Comparison of ENCODE assay signal across 10 mouse cellular contexts in genomic region chr13:52679906-52680305, GRCm38 (mm10).
DNase-seq lines count a peak whose midpoint lies in the region; ATAC-seq lines count a peak whose summit lies in the region.
"Had no signal": no experiment of that assay in that cellular context is flagged by ENCODE, and none has a peak within 500 bp of the region (broad histone marks: within the 10 kb centered on the region; RNA-seq: fewer than 3 reads in every experiment).

No protein-coding gene starts in this region.

- WGBS in forebrain, embryonic 11.5 days, result 52% methylated on average over 5 of the region's 5 CpGs
- WGBS in forebrain, embryonic 12.5 days, result 49% methylated on average over 5 of the region's 5 CpGs
- 69% methylated on average over 5 of the region's 5 CpGs for WGBS in liver, embryonic 11.5 days

- H3K27me3 ChIP-seq in forebrain, embryonic 11.5 days (ENCODE audit: control insufficient read depth, insufficient read depth, low read length), result no peaks in the 10 kb centered on the region
- peaks cover 10% of the 10 kb centered on the region; the same call in 1 of the 2 replicates for H3K27me3 ChIP-seq in forebrain, embryonic 12.5 days
- H3K27me3 ChIP-seq in liver, embryonic 11.5 days (replicated peaks; ENCODE audit: control insufficient read depth, insufficient read depth, low read length), result no peaks in the 10 kb centered on the region
- H3K27me3 ChIP-seq: limb, embryonic 12.5 days had no signal

- no peak overlapping the region for H3K27ac ChIP-seq in forebrain, embryonic 11.5 days (ENCODE audit: low read depth, low read length)
- no peak overlapping the region for H3K27ac ChIP-seq in forebrain, embryonic 12.5 days
- H3K27ac ChIP-seq in liver, embryonic 11.5 days (ENCODE audit: low read depth, low read length), result no peak overlapping the region
- H3K27ac ChIP-seq: limb, embryonic 12.5 days had no signal

- peak; percentile 54 for DNase-seq in forebrain, embryonic 11.5 days (ENCODE audit: low spot score)
- peak; percentile 32 to 66 for DNase-seq in frontal cortex, postnatal 14 days (ENCODE audit: low spot score in 2 of 2)
- DNase-seq in left cerebral cortex, adult 8-10 months (ENCODE audit: low spot score in 2 of 2), result peak; percentile 19 to 82
- DNase-seq in right cerebral cortex, postnatal 25 days, result peak; percentile 51
- no peak for DNase-seq in liver, embryonic 11.5 days (ENCODE audit: low spot score)
- DNase-seq in gastrocnemius, postnatal 14 days, result no peak
- no peak for DNase-seq in kidney, postnatal 4 days

- no peak for ATAC-seq in forebrain, embryonic 11.5 days (replicated peaks; ENCODE audit: low FRiP score)
- no peak for ATAC-seq in forebrain, embryonic 12.5 days (ENCODE audit: low FRiP score)
- ATAC-seq in liver, embryonic 11.5 days (replicated peaks; ENCODE audit: low FRiP score), result no peak
- ATAC-seq: CD4-positive, CD25-positive, alpha-beta regulatory T cell, adult 4 months had no signal

- no peak overlapping the region for H3K4me2 ChIP-seq in forebrain, embryonic 11.5 days (ENCODE audit: low read depth, low read length, severe bottlenecking)
- no peak overlapping the region for H3K4me2 ChIP-seq in forebrain, embryonic 12.5 days
- no peak overlapping the region for H3K4me2 ChIP-seq in liver, embryonic 11.5 days
- H3K4me2 ChIP-seq: limb, embryonic 12.5 days had no signal

- peaks cover 7% of the 10 kb centered on the region; the same call in 1 of the 2 replicates for H3K4me1 ChIP-seq in forebrain, embryonic 11.5 days (replicated peaks; ENCODE audit: control insufficient read depth, insufficient read depth, low read length)
- peaks cover 17% of the 10 kb centered on the region for H3K4me1 ChIP-seq in forebrain, embryonic 12.5 days
- no peaks in the 10 kb centered on the region for H3K4me1 ChIP-seq in liver, embryonic 11.5 days (replicated peaks; ENCODE audit: control insufficient read depth, insufficient read depth, low read length)

- no peaks in the 10 kb centered on the region for H3K9me3 ChIP-seq in forebrain, embryonic 11.5 days (ENCODE audit: control insufficient read depth, low read length)
- H3K9me3 ChIP-seq in forebrain, embryonic 12.5 days, result no peaks in the 10 kb centered on the region
- no peaks in the 10 kb centered on the region for H3K9me3 ChIP-seq in liver, embryonic 11.5 days (ENCODE audit: control insufficient read depth, low read length)
- H3K9me3 ChIP-seq: limb, embryonic 12.5 days had no signal

- H3K36me3 ChIP-seq in forebrain, embryonic 11.5 days (ENCODE audit: control insufficient read depth, insufficient read depth, low read length), result no peaks in the 10 kb centered on the region
- H3K36me3 ChIP-seq in forebrain, embryonic 12.5 days (replicated peaks), result no peaks in the 10 kb centered on the region
- no peaks in the 10 kb centered on the region for H3K36me3 ChIP-seq in liver, embryonic 11.5 days (ENCODE audit: control insufficient read depth, insufficient read depth, low read length)
- H3K36me3 ChIP-seq: limb, embryonic 12.5 days had no signal

- no peak overlapping the region for H3K9ac ChIP-seq in forebrain, embryonic 11.5 days (ENCODE audit: low read length)
- H3K9ac ChIP-seq in forebrain, embryonic 12.5 days, result no peak overlapping the region
- H3K9ac ChIP-seq in liver, embryonic 11.5 days (ENCODE audit: low read depth, low read length), result no peak overlapping the region
- H3K9ac ChIP-seq: limb, embryonic 12.5 days had no signal

- H3K4me3 ChIP-seq in forebrain, embryonic 11.5 days (ENCODE audit: low read depth, low read length), result no peak overlapping the region
- H3K4me3 ChIP-seq in forebrain, embryonic 12.5 days (replicated peaks), result no peak overlapping the region
- H3K4me3 ChIP-seq in liver, embryonic 11.5 days (ENCODE audit: low read depth, low read length), result no peak overlapping the region
- H3K4me3 ChIP-seq: limb, embryonic 12.5 days had no signal

- intact Hi-C loops in gastrocnemius, postnatal 14 days (cut with DNase I; ENCODE audit: low total_unique reads), result no loop called here

Comparison
In these comparisons a context has a peak if more than half of its experiments do, and no peak if none do; other contexts are left out.
1. DNase-seq: peak in forebrain, embryonic 11.5 days (single experiment), frontal cortex, postnatal 14 days (2 of 2), left cerebral cortex, adult 8-10 months (2 of 2) and right cerebral cortex, postnatal 25 days (single experiment); none in liver, embryonic 11.5 days (single experiment), gastrocnemius, postnatal 14 days (single experiment) and kidney, postnatal 4 days (0 of 2).